Mouse (Mus musculus) G1E (cell line): Measurements from ENCODE around the gene Kmt5b. TPM values are rescaled to one million over a fixed set of nuclear protein-coding genes. Genes with fewer than 3 reads are reported as not detected.

ENCODE experiments used
- ATAC-seq: 2 replicates; pipeline ENCODE4 v1.8.0; 2016; ENCODE audit warnings: mild to moderate bottlenecking; ENCODE audit not compliant: insufficient number of reproducible peaks, poor library complexity, low FRiP score, severe bottlenecking; ENCODE audit errors: extremely low read depth
- DNase-seq: peaks from one replicate; pipeline ENCODE4 v3.0.0; 2012; ENCODE audit warnings: low spot score
- H3K27me3 ChIP-seq: 2 replicates; pipeline ENCODE4 v1.6.1; 2012; ENCODE audit warnings: mild to moderate bottlenecking, low read length, inconsistent platforms; ENCODE audit not compliant: insufficient read depth
- H3K36me3 ChIP-seq: replicated peaks from 2 replicates; pipeline ENCODE3; 2012; ENCODE audit warnings: mild to moderate bottlenecking, inconsistent platforms
- H3K4me1 ChIP-seq: 2 replicates; pipeline ENCODE4 v1.6.1; 2012; ENCODE audit warnings: low read depth, low read length, inconsistent platforms, mixed read lengths; ENCODE audit not compliant: insufficient read depth
- H3K4me3 ChIP-seq: 2 replicates; pipeline ENCODE4 v1.5.1; 2012; ENCODE audit warnings: low read depth, mild to moderate bottlenecking, inconsistent platforms, low read length, moderate library complexity, mixed read lengths
- H3K9me3 ChIP-seq: replicated peaks from 2 replicates; pipeline ENCODE4 v1.6.1; 2012; ENCODE audit warnings: inconsistent platforms
- CTCF ChIP-seq: IDR thresholded peaks from 2 replicates; pipeline ENCODE4 v1.5.1; 2012; ENCODE audit warnings: low read depth, low read length, inconsistent platforms, mixed read lengths
- GATA1 ChIP-seq: IDR thresholded peaks from 2 replicates; pipeline ENCODE4 v1.6.1; 2012; ENCODE audit warnings: borderline replicate concordance, low read length, inconsistent platforms, mixed read lengths
- GATA2 ChIP-seq: IDR thresholded peaks from 2 replicates; pipeline ENCODE4 v1.6.1; 2012; ENCODE audit warnings: low read depth, low read length, inconsistent platforms, borderline replicate concordance
- POLR2AphosphoS5 ChIP-seq: IDR thresholded peaks from 2 replicates; pipeline ENCODE4 v1.6.1; 2012; ENCODE audit warnings: low read depth, low read length, inconsistent platforms; ENCODE audit not compliant: insufficient replicate concordance
- TAL1 ChIP-seq: conservative IDR thresholded peaks from 2 replicates; pipeline ENCODE4 v1.6.1; 2012; ENCODE audit warnings: low read depth, low read length, inconsistent platforms, mixed read lengths
- polyA plus RNA-seq: library from polyadenylated mRNA; stranded (reverse); fragments of >175 nt; gene quantifications from 2 replicates; pipeline ENCODE4 v1.2.3, GENCODE M21; 2012
- total RNA-seq, 2 experiments: library from RNA; stranded (forward) in 1 of 2; stranded (reverse) in 1 of 2; fragments of 200-1000 nt in 1 of 2; fragments of >200 nt in 1 of 2; fragmentation: Nextera tagmentation in 1 of 2; gene quantifications; 2 replicates each; pipeline ENCODE4 v1.2.3; 2014 to 2017

The Kmt5b gene
- total and polyA plus RNA-seq, 3 experiments = 5.3 to 36.4 (median 26.0) TPM

DNA sequence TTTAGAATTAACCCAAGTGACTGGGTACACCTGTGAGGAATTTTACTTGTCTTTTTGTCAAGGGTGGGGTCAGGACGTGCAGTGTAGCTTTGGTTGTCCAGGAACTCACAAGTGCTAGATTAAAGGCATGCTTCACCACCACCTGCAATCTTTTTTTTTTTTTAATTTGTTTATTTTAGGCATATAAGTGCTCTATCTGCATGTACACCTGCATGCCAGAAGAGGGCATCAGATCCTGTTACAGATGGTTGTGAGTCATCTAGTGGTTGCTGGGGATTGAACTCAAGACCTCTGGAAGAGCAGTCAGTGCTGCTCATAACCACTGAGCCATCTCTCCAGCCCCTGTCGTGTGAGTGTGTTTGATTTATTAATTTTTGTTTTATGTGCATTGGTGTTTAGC is 38.3 kb upstream of the Kmt5b start:
- Histone ChIP-seq H3K4me1 (no peaks in the 10 kb centered on the region), H3K9me3 (no peaks in the 10 kb centered on the region), H3K27me3 (peaks cover 3% of the 10 kb centered on the region; the same call in 1 of the 2 replicates), H3K4me3 (no peak overlapping the region), H3K36me3 (no peaks in the 10 kb centered on the region)
- TF ChIP-seq TAL1 (no peak), GATA1 (no peak), GATA2 (no peak), POLR2AphosphoS5 (no peak)
- ATAC-seq (no peak), DNase-seq (no peak)

DNA sequence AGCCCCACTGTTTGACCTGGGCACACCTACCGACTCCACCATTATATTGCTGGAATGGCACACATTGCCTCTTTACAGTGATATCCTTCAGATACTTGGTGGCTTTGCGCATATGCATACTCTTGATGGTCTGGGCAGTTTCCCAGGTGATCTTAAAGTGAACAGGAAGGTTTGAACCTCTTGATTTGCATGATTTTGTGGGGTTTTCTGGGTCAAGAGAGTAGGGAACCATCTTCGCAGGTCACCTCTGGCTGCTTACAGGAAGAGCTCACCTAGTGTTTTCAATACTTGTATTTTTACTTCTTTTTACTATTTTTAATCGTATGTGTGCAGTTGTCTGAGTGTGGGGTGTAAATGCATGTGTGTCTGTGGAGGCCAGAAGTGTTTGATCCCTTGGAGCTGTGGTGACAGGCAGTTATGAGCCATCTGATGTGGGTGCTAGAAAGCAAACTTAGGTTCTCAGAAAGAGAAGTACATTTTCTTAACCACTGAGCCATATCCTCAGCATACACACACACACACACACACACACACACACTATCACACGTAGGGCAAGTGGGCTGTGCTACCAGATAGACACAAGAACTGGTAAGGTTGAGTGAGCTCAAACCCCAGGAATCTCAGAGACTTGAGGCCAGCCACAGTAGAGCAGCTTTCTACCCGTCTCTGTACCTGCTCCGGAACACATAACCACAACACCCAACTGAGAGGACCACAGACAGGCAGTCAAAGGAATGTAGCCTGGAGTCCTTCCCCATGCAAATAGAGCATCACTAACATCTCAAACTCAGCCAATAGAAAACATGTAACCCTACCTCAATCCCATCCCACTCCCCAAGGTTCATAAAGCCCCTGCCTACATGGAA is 36.2 kb upstream of the Kmt5b start:
- no peak for ATAC-seq
- Histone ChIP-seq H3K27me3 (peaks cover 7% of the 10 kb centered on the region; the same call in 1 of the 2 replicates), H3K9me3 (no peaks in the 10 kb centered on the region), H3K4me1 (no peaks in the 10 kb centered on the region), H3K4me3 (no peak overlapping the region), H3K36me3 (no peaks in the 10 kb centered on the region)
- no peak for DNase-seq
- TF ChIP-seq POLR2AphosphoS5 (no peak), CTCF (no peak), GATA2 (no peak), GATA1 (no peak), TAL1 (no peak)

DNA sequence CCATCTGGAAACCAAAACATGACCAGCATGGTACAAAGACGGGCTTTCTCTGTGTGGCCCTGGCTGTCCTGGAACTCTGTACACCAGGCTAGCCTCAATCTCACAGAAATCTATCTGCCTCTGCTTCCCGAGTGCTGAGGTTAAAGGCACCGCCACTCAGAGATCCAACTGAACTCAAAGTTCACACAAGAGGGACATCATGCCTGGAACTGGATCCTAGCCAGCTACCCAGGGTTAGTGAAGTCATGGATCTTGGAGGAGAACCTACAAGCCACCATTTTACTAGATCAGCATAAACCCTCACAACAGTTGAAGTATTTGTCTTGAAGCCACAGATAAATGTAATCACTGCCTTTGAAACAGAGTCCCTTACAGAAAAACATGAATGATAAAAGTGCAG is 31.2 kb upstream of the Kmt5b start:
- ATAC-seq = no peak
- no peaks in the 10 kb centered on the region for H3K9me3 ChIP-seq
- TF ChIP-seq POLR2AphosphoS5 = no peak
- TF ChIP-seq TAL1 = no peak
- no peak for TF ChIP-seq GATA1
- TF ChIP-seq CTCF = no peak
- TF ChIP-seq GATA2 = no peak

DNA sequence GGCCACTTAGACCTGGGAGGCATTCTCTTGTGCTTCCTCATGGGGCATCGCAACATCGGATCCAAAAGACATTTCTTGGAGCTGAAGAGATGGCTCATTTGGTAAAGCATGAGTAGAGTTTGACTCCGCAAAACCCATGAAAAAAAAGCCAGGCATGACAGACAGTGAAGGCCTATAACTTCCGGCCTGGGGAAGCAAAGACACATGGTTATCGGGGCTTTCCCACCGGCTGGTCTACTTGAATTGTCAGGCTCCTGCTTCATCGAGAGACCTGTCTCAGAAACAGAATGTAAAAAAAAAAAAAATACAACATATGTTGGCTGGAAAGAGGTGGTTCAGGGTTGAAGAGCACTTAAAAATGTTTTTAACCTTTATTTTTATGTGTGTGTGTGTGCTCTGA is 27.6 kb upstream of the Kmt5b start:
- ATAC-seq = no peak
- H3K4me1 ChIP-seq = peaks cover 5% of the 10 kb centered on the region; the same call in 1 of the 2 replicates
- peaks cover 6% of the 10 kb centered on the region; the same call in 1 of the 2 replicates for H3K27me3 ChIP-seq

More for the DNA sequence above, 31.2 kb upstream of the Kmt5b start:
- Histone ChIP-seq H3K4me3 (no peak overlapping the region), H3K36me3 (no peaks in the 10 kb centered on the region), H3K27me3 (0 out of 2 replicates have a peak, but pooled peaks cover 4% of the 10 kb centered on the region), H3K4me1 (no peaks in the 10 kb centered on the region)
- no peak for DNase-seq

DNA sequence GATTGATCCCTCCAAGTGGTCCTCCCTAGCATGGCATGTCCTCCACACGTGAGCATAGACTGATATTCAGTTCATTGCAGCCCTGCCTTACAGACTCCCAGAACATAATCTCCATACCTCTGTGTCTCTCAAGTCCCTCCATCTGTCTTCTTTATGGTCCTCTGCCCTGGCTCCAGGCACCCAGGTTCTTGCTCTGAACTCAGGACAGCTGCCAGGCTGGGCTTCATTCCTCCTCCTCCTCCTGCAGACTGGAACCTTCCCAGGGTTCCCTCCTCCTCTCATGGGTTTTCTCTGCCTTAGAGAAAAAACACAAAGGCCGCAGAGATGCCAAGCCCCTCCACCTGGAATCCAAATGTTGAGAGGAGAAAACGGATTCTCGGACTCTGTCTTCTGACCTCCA is 24.5 kb upstream of the Kmt5b start:
- Histone ChIP-seq H3K4me3 (no peak overlapping the region), H3K36me3 (no peaks in the 10 kb centered on the region), H3K27me3 (peaks cover 6% of the 10 kb centered on the region; the same call in 1 of the 2 replicates), H3K9me3 (peaks cover 14% of the 10 kb centered on the region), H3K4me1 (peaks cover 5% of the 10 kb centered on the region; the same call in 1 of the 2 replicates)
- TF ChIP-seq POLR2AphosphoS5 (no peak), GATA1 (no peak), GATA2 (no peak), CTCF (no peak)
- ATAC-seq (no peak), DNase-seq (no peak)

More for the DNA sequence above, 27.6 kb upstream of the Kmt5b start:
- no peak overlapping the region for H3K4me3 ChIP-seq
- no peak for TF ChIP-seq GATA2
- TF ChIP-seq GATA1 = no peak
- no peak for TF ChIP-seq TAL1
- TF ChIP-seq CTCF = no peak
- TF ChIP-seq POLR2AphosphoS5 = no peak
- no peaks in the 10 kb centered on the region for H3K36me3 ChIP-seq
- H3K9me3 ChIP-seq = no peaks in the 10 kb centered on the region
- DNase-seq = no peak

DNA sequence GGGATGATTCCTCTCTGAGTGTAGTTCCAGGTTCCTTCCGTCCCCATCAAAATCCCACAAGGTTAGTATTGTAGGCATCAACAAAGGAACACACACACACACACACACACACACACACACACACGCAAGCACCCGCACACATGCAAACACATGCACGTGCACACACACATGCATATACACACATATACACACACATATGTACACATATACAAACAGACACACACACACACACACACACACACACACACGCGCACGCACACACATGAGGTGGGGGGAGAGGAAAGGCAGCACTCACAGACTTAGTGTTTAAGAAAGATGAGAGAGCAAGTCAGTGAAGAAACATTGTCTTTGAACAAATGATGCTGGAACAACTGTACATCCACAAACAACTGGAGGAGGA is 23.9 kb upstream of the Kmt5b start:
- Histone ChIP-seq H3K4me3 (no peak overlapping the region), H3K4me1 (peaks cover 5% of the 10 kb centered on the region; the same call in 1 of the 2 replicates), H3K36me3 (no peaks in the 10 kb centered on the region), H3K9me3 (peaks cover 19% of the 10 kb centered on the region), H3K27me3 (peaks cover 6% of the 10 kb centered on the region; the same call in 1 of the 2 replicates)
- ATAC-seq = no peak
- no peak for DNase-seq
- TF ChIP-seq GATA1 (no peak), CTCF (no peak), GATA2 (no peak), POLR2AphosphoS5 (no peak), TAL1 (no peak)
